Mouse (Mus musculus): ENCODE results near the gene Katna1. TPM values are rescaled to one million over a fixed set of nuclear protein-coding genes. Genes with fewer than 3 reads are reported as not detected.

Katna1 gene
- total RNA-seq, 1 experiment: 44.0 TPM

DNA sequence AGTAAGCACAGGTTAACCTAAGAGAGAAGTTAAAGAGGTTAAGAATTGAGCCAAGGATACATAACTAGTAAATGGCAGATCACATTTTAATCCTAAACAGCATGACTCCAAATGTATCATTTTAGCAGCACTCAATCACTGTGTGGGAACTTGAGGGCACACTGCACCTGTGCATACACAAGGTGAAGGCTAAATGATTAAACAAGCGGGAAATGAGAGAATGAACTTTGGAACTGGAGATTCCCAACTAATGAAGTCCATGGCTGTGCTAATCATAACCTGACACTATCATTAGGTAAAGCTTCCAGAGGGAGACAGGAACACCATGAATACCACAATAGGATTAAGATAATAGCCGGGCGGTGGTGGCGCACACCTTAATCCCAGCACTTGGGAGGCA is 46.5 kb downstream of the Katna1 start:
- DNase-seq (ENCODE audit: low read depth, low spot score): no peak
- Histone ChIP-seq H3K9me3 (ENCODE audit: control insufficient read depth, insufficient read depth, low read depth, low read length) (no peaks in the 10 kb centered on the region), H3K4me3 (ENCODE audit: insufficient read depth in 1 of 2, low read depth in 1 of 2, low read length in 2 of 2, poor library complexity in 1 of 2, severe bottlenecking in 1 of 2) (no peak overlapping the region), H3K9ac (ENCODE audit: insufficient read depth, low read depth, low read length, poor library complexity, severe bottlenecking) (no peak overlapping the region), H3K27ac (ENCODE audit: insufficient read depth, low read depth, low read length, poor library complexity, severe bottlenecking) (no peak overlapping the region), H3K36me3 (ENCODE audit: control insufficient read depth, insufficient read depth, low read length, poor library complexity, severe bottlenecking) (peaks cover 9% of the 10 kb centered on the region; the same call in 1 of the 2 replicates), H3K4me1 (ENCODE audit: control insufficient read depth in 2 of 2, insufficient read depth in 2 of 2, low read length in 2 of 2, poor library complexity in 1 of 2) (no peaks in the 10 kb centered on the region)
- TF ChIP-seq MAFK (IDR thresholded peaks at IDR 0.05; ENCODE audit: insufficient read depth, low read depth, low read length) (no peak), ZC3H11A (IDR thresholded peaks at IDR 0.05; ENCODE audit: borderline replicate concordance, low read depth, low read length) (no peak), HCFC1 (IDR thresholded peaks at IDR 0.05; ENCODE audit: borderline replicate concordance, insufficient read depth, low read length) (no peak), ZNF384 (IDR thresholded peaks at IDR 0.05; ENCODE audit: low read depth, low read length) (no peak), CHD2 (IDR thresholded peaks at IDR 0.05; ENCODE audit: low read depth, low read length) (no peak)
- in situ Hi-C loops (cut with MboI; ENCODE audit: low sequenced_read_pairs in 2 of 2, unreplicated experiment in 2 of 2): no loop called here

DNA sequence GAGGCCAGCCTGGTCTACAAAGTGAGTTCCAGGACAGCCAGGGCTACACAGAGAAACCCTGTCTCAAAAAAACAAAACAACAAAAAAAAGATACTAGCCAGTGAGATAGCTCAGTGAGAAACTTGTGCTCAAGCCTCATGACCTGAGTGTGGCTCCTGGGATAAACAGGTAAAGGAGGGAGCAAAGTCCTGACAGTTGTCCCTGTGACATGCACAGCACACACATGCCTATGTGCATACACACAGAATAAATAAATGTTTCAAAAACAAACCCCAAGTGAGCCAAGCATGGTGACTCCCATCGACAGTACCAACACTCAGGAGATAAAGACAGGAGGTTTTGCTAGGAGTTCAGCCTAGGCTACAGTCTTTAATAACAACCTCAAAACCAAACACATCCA is 47.0 kb downstream of the Katna1 start:
- DNase-seq (ENCODE audit: low read depth, low spot score): no peak
- no peaks in the 10 kb centered on the region for H3K4me1 ChIP-seq (ENCODE audit: control insufficient read depth in 2 of 2, insufficient read depth in 2 of 2, low read length in 2 of 2, poor library complexity in 1 of 2)
- in situ Hi-C loops (cut with MboI; ENCODE audit: low sequenced_read_pairs in 2 of 2, unreplicated experiment in 2 of 2): no loop called here
- H3K36me3 ChIP-seq (ENCODE audit: control insufficient read depth, insufficient read depth, low read length, poor library complexity, severe bottlenecking): peaks cover 9% of the 10 kb centered on the region; the same call in 1 of the 2 replicates
- no peak overlapping the region for H3K9ac ChIP-seq (ENCODE audit: insufficient read depth, low read depth, low read length, poor library complexity, severe bottlenecking)
- no peak overlapping the region for H3K27ac ChIP-seq (ENCODE audit: insufficient read depth, low read depth, low read length, poor library complexity, severe bottlenecking)
- H3K4me3 ChIP-seq (ENCODE audit: insufficient read depth in 1 of 2, low read depth in 1 of 2, low read length in 2 of 2, poor library complexity in 1 of 2, severe bottlenecking in 1 of 2): no peak overlapping the region
- TF ChIP-seq CHD2 (IDR thresholded peaks at IDR 0.05; ENCODE audit: low read depth, low read length) (no peak), HCFC1 (IDR thresholded peaks at IDR 0.05; ENCODE audit: borderline replicate concordance, insufficient read depth, low read length) (no peak), ZNF384 (IDR thresholded peaks at IDR 0.05; ENCODE audit: low read depth, low read length) (no peak), MAFK (IDR thresholded peaks at IDR 0.05; ENCODE audit: insufficient read depth, low read depth, low read length) (no peak), ZC3H11A (IDR thresholded peaks at IDR 0.05; ENCODE audit: borderline replicate concordance, low read depth, low read length) (no peak)
- no peaks in the 10 kb centered on the region for H3K9me3 ChIP-seq (ENCODE audit: control insufficient read depth, insufficient read depth, low read depth, low read length)

DNA sequence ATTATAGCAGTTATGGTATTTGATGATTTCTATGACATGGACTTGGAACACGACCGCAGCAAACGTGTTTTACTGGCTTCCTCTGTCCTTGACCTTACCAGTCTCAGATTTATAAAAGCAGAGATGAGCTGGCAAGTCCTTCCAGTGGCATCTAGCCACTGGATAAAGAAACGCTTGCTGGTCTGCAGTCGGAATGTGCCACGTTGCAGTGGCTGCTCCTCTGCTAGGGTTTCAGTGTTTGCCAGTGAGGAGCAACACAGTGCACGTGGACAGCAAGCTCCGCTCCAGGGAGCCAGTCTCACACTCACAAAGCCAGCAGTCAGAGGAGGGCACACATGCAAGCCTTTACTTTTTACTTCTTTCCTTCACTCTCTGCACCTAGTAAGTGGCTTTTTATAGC is 49.6 kb downstream of the Katna1 start:
- H3K9ac ChIP-seq (ENCODE audit: insufficient read depth, low read depth, low read length, poor library complexity, severe bottlenecking): no peak overlapping the region
- H3K9me3 ChIP-seq (ENCODE audit: control insufficient read depth, insufficient read depth, low read depth, low read length): no peaks in the 10 kb centered on the region
- H3K36me3 ChIP-seq (ENCODE audit: control insufficient read depth, insufficient read depth, low read length, poor library complexity, severe bottlenecking): peaks cover 6% of the 10 kb centered on the region; the same call in 1 of the 2 replicates
- in situ Hi-C loops (cut with MboI; ENCODE audit: low sequenced_read_pairs in 2 of 2, unreplicated experiment in 2 of 2): no loop called here
- H3K4me3 ChIP-seq (ENCODE audit: insufficient read depth in 1 of 2, low read depth in 1 of 2, low read length in 2 of 2, poor library complexity in 1 of 2, severe bottlenecking in 1 of 2): no peak overlapping the region
- no peak for DNase-seq (ENCODE audit: low read depth, low spot score)
- H3K27ac ChIP-seq (ENCODE audit: insufficient read depth, low read depth, low read length, poor library complexity, severe bottlenecking): no peak overlapping the region
- H3K4me1 ChIP-seq (ENCODE audit: control insufficient read depth in 2 of 2, insufficient read depth in 2 of 2, low read length in 2 of 2, poor library complexity in 1 of 2): no peaks in the 10 kb centered on the region; a peak in 1 of 4 replicates
- TF ChIP-seq ZC3H11A (IDR thresholded peaks at IDR 0.05; ENCODE audit: borderline replicate concordance, low read depth, low read length) (no peak), CHD2 (IDR thresholded peaks at IDR 0.05; ENCODE audit: low read depth, low read length) (no peak), MAFK (IDR thresholded peaks at IDR 0.05; ENCODE audit: insufficient read depth, low read depth, low read length) (no peak), HCFC1 (IDR thresholded peaks at IDR 0.05; ENCODE audit: borderline replicate concordance, insufficient read depth, low read length) (no peak), ZNF384 (IDR thresholded peaks at IDR 0.05; ENCODE audit: low read depth, low read length) (no peak)

DNA sequence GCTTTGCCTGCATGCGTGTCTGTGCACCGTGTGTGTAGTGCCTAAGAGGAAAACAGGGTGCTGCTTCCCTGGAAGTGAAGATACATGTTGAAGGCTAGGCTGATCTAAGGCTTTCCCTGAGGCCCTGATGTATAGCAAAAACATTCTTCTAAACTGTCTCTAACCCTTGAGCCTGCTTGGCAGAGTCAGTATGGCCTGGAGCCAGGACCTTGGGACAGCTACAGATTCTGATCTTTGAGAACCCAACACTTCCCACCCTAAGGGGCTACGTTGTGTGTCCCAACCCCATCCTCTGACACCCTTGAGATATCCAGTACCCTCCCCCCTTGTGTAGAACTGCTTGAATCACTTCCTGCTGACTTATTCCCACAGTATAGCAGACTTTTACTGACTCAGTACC is 52.6 kb downstream of the Katna1 start:
- peaks cover 4% of the 10 kb centered on the region; the same call in 1 of the 2 replicates for H3K36me3 ChIP-seq (ENCODE audit: control insufficient read depth, insufficient read depth, low read length, poor library complexity, severe bottlenecking)
- no peaks in the 10 kb centered on the region for H3K9me3 ChIP-seq (ENCODE audit: control insufficient read depth, insufficient read depth, low read depth, low read length)
- H3K4me3 ChIP-seq (ENCODE audit: insufficient read depth in 1 of 2, low read depth in 1 of 2, low read length in 2 of 2, poor library complexity in 1 of 2, severe bottlenecking in 1 of 2): no peak overlapping the region
- no peaks in the 10 kb centered on the region; a peak in 1 of 4 replicates for H3K4me1 ChIP-seq (ENCODE audit: control insufficient read depth in 2 of 2, insufficient read depth in 2 of 2, low read length in 2 of 2, poor library complexity in 1 of 2)
- DNase-seq (ENCODE audit: low read depth, low spot score): no peak
- TF ChIP-seq MAFK (IDR thresholded peaks at IDR 0.05; ENCODE audit: insufficient read depth, low read depth, low read length) (no peak), CHD2 (IDR thresholded peaks at IDR 0.05; ENCODE audit: low read depth, low read length) (no peak), ZNF384 (IDR thresholded peaks at IDR 0.05; ENCODE audit: low read depth, low read length) (no peak), ZC3H11A (IDR thresholded peaks at IDR 0.05; ENCODE audit: borderline replicate concordance, low read depth, low read length) (no peak), HCFC1 (IDR thresholded peaks at IDR 0.05; ENCODE audit: borderline replicate concordance, insufficient read depth, low read length) (no peak)
- no peak overlapping the region for H3K27ac ChIP-seq (ENCODE audit: insufficient read depth, low read depth, low read length, poor library complexity, severe bottlenecking)
- no peak overlapping the region for H3K9ac ChIP-seq (ENCODE audit: insufficient read depth, low read depth, low read length, poor library complexity, severe bottlenecking)
- in situ Hi-C loops (cut with MboI; ENCODE audit: low sequenced_read_pairs in 2 of 2, unreplicated experiment in 2 of 2): no loop called here

Measured in ES-E14 (cell line).